Mouse (Mus musculus) forebrain, embryonic 15.5 days (tissue): ENCODE data around the gene Dop1a. TPM values are rescaled to one million over a fixed set of nuclear protein-coding genes. Genes with fewer than 3 reads are reported as not detected.

Experiments
- ATAC-seq: fragments of 200-750 bp; cut with Nextera tagmentation; replicated peaks from 2 replicates; pipeline ENCODE4 v1.8.0; 2017; ENCODE audit warnings: mild to moderate bottlenecking, moderate TSS enrichment, moderate library complexity
- H3K27ac ChIP-seq: fragments of 300-500 bp; sonication (generic); replicated peaks from 2 replicates; pipeline ENCODE4 v1.5.1; 2015; ENCODE audit warnings: mild to moderate bottlenecking, inconsistent platforms
- H3K27me3 ChIP-seq: fragments of 300-500 bp; sonication (generic); 2 replicates; pipeline ENCODE4 v1.6.1; 2015; ENCODE audit warnings: inconsistent platforms
- H3K36me3 ChIP-seq: fragments of 300-500 bp; sonication (generic); 2 replicates; pipeline ENCODE4 v1.6.1; 2015; ENCODE audit warnings: mild to moderate bottlenecking, inconsistent platforms
- H3K4me1 ChIP-seq: fragments of 300-500 bp; sonication (generic); 2 replicates; pipeline ENCODE4 v1.6.1; 2015; ENCODE audit warnings: inconsistent platforms
- H3K4me2 ChIP-seq: fragments of 300-500 bp; sonication (generic); replicated peaks from 2 replicates; pipeline ENCODE4 v1.6.1; 2015; ENCODE audit warnings: mild to moderate bottlenecking, inconsistent platforms
- H3K4me3 ChIP-seq: fragments of 300-500 bp; sonication (generic); 2 replicates; pipeline ENCODE4 v1.5.1; 2015; ENCODE audit warnings: mild to moderate bottlenecking, inconsistent platforms
- H3K9ac ChIP-seq: fragments of 300-500 bp; sonication (generic); replicated peaks from 2 replicates; pipeline ENCODE4 v1.6.1; 2015; ENCODE audit warnings: mild to moderate bottlenecking, inconsistent platforms
- H3K9me3 ChIP-seq: fragments of 300-500 bp; sonication (generic); 2 replicates; pipeline ENCODE4 v1.6.1; 2016; ENCODE audit warnings: inconsistent platforms
- WGBS: fragments of 180-500 bp; shearing (Covaris S2); methylation state at CpG from one replicate; pipeline ENCODE4 v1.1.7; 2015; ENCODE audit warnings: mixed read lengths; 5-methylcytosine and 5-hydroxymethylcytosine counted together
- polyA plus RNA-seq: library from polyadenylated mRNA; unstranded; fragments of >200 nt; fragmentation: Nextera tagmentation; extraction: Ambion mirVana; gene quantifications from 2 replicates; pipeline ENCODE4 v1.2.1, GENCODE M21; 2015

The Dop1a gene
- polyA plus RNA-seq: 34.5 and 34.8 TPM in 2 replicates

DNA sequence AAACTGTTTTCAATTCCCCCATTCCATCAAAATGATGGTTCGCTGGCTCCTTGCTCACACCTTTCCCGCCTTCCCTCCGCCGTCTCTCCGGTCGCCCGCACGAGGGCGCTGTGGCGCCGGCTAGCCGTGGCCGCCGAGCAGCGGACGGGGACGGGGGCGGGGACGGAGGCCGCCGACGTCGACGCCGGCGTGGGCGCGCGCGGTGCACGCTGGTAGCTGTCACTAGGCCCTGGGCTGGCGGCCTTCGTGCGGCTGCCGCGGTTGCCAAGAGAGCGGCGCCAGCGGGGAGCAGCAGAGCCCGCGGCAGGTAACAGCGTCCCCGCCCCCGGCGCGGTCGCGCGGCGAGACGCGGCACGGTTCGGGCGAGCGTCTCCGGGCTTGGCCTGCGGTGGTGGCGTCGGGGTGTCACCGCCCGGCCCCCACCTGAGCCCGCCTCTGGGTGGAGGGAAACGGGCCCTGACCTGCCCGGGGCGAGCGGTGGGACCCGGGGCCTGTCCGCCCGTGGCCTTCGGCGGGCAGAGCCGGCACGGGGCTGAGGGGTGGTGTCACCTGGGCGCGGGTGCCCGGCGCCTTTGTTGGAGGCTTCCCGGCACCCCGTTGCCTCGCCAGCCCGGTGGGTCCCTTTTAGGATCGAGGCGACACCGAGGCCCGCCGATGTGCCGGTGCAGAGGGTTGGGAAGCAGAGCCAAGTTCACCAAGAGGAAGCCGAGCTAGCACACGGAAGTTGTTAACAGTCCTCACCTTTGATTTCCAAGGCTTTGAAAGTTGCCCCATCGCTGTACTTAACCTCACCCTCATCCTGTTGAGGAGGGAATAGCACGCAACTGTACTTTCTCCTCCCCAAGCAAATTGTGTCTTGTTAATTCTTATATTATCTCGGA is at the start of gene Dop1a:
Gene Dop1a (plus strand): TSS at position 165 of the 881 bp plus-strand sequence.
- H3K36me3 ChIP-seq: no peaks in the 10 kb centered on the region
- H3K4me1 ChIP-seq: peaks cover 19% of the 10 kb centered on the region
- H3K27ac ChIP-seq: peak within 1 kb of the TSS; percentile 86
- H3K9ac ChIP-seq: peak within 1 kb of the TSS; percentile 89
- no peaks in the 10 kb centered on the region for H3K9me3 ChIP-seq
- peak within 1 kb of the TSS; percentile 91 for H3K4me3 ChIP-seq
- peak within 1 kb of the TSS; percentile 55 for H3K4me2 ChIP-seq
- WGBS: under 1% methylated on average over 91 of the region's 93 CpGs
- peaks cover 7% of the 10 kb centered on the region; the same call in 1 of the 2 replicates for H3K27me3 ChIP-seq
- peak; percentile 96 for ATAC-seq

DNA sequence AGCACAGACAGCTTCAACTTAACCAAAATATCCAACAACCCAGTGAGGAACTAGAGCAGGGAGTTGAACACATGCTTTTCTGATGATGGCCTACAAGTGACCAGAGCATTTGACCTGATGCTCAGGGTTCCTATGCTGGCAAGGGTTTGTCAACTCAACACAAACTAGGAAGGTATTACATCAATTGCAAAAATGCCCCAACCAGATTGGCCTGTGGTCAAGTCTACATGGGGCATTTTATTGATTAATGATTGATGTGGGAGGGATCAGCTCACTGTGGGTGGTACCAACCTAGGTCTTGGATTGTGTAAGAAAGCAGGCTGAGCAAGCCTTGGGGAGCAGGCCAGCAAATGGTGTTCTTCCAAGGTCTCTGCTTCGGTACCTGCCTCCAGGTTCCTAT is 49.0 kb upstream of the Dop1a start:
- whole genome bisulfite sequencing: 90% methylated on average over 1 of the region's 1 CpGs
- Histone ChIP-seq H3K36me3 (no peaks in the 10 kb centered on the region), H3K4me1 (no peaks in the 10 kb centered on the region), H3K9me3 (no peaks in the 10 kb centered on the region), H3K4me3 (no peak overlapping the region), H3K4me2 (no peak overlapping the region), H3K27me3 (no peaks in the 10 kb centered on the region), H3K27ac (no peak overlapping the region), H3K9ac (no peak overlapping the region)
- ATAC-seq: no peak

GRCm38 (mm10) chr9:86419366-86419765 is 47.6 kb upstream of the Dop1a start:
- Histone ChIP-seq H3K27me3 (no peaks in the 10 kb centered on the region), H3K9ac (no peak overlapping the region), H3K4me1 (no peaks in the 10 kb centered on the region), H3K36me3 (no peaks in the 10 kb centered on the region), H3K4me2 (no peak overlapping the region), H3K4me3 (no peak overlapping the region), H3K27ac (no peak overlapping the region), H3K9me3 (no peaks in the 10 kb centered on the region)
- WGBS: 88% methylated on average over 6 of the region's 6 CpGs
- no peak for ATAC-seq

- WGBS: 82% methylated on average over 4 of the region's 4 CpGs
- Histone ChIP-seq H3K4me3 (no peak overlapping the region), H3K27ac (no peak overlapping the region), H3K9me3 (no peaks in the 10 kb centered on the region), H3K9ac (no peak overlapping the region), H3K4me1 (no peaks in the 10 kb centered on the region), H3K4me2 (no peak overlapping the region), H3K36me3 (no peaks in the 10 kb centered on the region), H3K27me3 (no peaks in the 10 kb centered on the region)
- ATAC-seq: no peak
These were observed 43.6 kb upstream of the Dop1a start for GRCm38 (mm10) chr9:86423331-86423730.

- Histone ChIP-seq H3K36me3 (no peaks in the 10 kb centered on the region; the same call in 1 of the 2 replicates), H3K27me3 (no peaks in the 10 kb centered on the region), H3K4me2 (no peak overlapping the region), H3K9me3 (no peaks in the 10 kb centered on the region), H3K9ac (no peak overlapping the region), H3K4me3 (no peak overlapping the region), H3K27ac (no peak overlapping the region), H3K4me1 (no peaks in the 10 kb centered on the region)
- no peak for ATAC-seq
- 95% methylated on average over 3 of the region's 3 CpGs for WGBS
These were observed 31.4 kb upstream of the Dop1a start for GRCm38 (mm10) chr9:86435510-86435909.

GRCm38 (mm10) chr9:86436608-86437007 is 30.3 kb upstream of the Dop1a start:
- H3K36me3 ChIP-seq: no peaks in the 10 kb centered on the region; the same call in 1 of the 2 replicates
- H3K27me3 ChIP-seq: no peaks in the 10 kb centered on the region
- H3K4me3 ChIP-seq: no peak overlapping the region
- 96% methylated on average over 8 of the region's 8 CpGs for WGBS
- H3K9ac ChIP-seq: no peak overlapping the region
- no peak overlapping the region for H3K27ac ChIP-seq
- no peaks in the 10 kb centered on the region for H3K4me1 ChIP-seq
- H3K9me3 ChIP-seq: no peaks in the 10 kb centered on the region
- H3K4me2 ChIP-seq: no peak overlapping the region
- ATAC-seq: no peak

DNA sequence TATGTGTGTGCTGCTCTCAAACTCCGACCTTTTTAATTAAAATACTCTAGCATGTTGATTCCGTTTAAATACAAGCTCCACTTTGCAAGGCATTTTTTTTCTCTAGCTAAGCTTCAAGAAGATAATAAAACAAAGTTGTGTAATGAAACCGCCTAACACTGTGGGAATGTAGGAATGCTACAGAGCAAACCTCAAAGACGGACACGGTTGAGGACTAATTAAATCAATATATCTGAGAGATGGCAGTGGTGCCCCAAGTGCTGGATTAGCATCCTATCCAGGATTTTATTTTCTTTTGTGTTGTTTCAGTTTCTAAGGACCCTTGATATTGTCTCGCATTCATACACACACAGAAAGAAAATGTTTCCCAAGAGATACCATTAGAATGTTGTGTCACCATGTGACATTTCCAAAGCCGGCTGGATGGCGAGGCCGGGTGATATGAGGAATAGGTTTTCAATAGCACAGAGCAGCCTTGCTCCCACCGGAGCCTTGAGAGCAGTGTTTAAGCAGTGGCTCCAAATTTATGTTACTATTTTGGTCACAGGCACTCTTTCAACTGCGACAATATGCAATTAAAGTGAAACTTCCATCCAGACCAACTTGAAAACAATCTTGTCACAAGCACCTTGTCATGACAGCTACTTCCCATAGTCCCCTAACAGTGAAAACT is 28.5 kb upstream of the Dop1a start:
- ATAC-seq: no peak
- no peak overlapping the region for H3K4me3 ChIP-seq
- no peak overlapping the region for H3K9ac ChIP-seq
- no peaks in the 10 kb centered on the region for H3K4me1 ChIP-seq
- H3K36me3 ChIP-seq: no peaks in the 10 kb centered on the region; the same call in 1 of the 2 replicates
- no peak overlapping the region for H3K27ac ChIP-seq
- no peaks in the 10 kb centered on the region for H3K9me3 ChIP-seq
- H3K4me2 ChIP-seq: no peak overlapping the region
- WGBS: 49% methylated on average over 11 of the region's 11 CpGs
- no peaks in the 10 kb centered on the region for H3K27me3 ChIP-seq

- Histone ChIP-seq H3K4me3 (no peak overlapping the region), H3K9ac (no peak overlapping the region), H3K4me2 (no peak overlapping the region), H3K27me3 (no peaks in the 10 kb centered on the region), H3K9me3 (no peaks in the 10 kb centered on the region), H3K4me1 (no peaks in the 10 kb centered on the region), H3K36me3 (no peaks in the 10 kb centered on the region), H3K27ac (no peak overlapping the region)
- 85% methylated on average over 4 of the region's 4 CpGs for WGBS
- no peak for ATAC-seq
These were observed 24.7 kb upstream of the Dop1a start for GRCm38 (mm10) chr9:86442248-86442647.

- Histone ChIP-seq H3K27ac (no peak overlapping the region), H3K9me3 (no peaks in the 10 kb centered on the region), H3K4me2 (no peak overlapping the region), H3K4me1 (peaks cover 12% of the 10 kb centered on the region; the same call in 1 of the 2 replicates), H3K27me3 (no peaks in the 10 kb centered on the region), H3K4me3 (no peak overlapping the region), H3K9ac (no peak overlapping the region), H3K36me3 (no peaks in the 10 kb centered on the region)
- 87% methylated on average over 7 of the region's 7 CpGs for whole genome bisulfite sequencing
- no peak for ATAC-seq
These were observed 20.1 kb upstream of the Dop1a start for GRCm38 (mm10) chr9:86446847-86447246.

GRCm38 (mm10) chr9:86447431-86447830 is 19.5 kb upstream of the Dop1a start:
- no peak overlapping the region for H3K4me2 ChIP-seq
- no peak overlapping the region for H3K4me3 ChIP-seq
- no peaks in the 10 kb centered on the region for H3K9me3 ChIP-seq
- no peak overlapping the region for H3K9ac ChIP-seq
- ATAC-seq: no peak
- H3K27ac ChIP-seq: no peak overlapping the region
- H3K27me3 ChIP-seq: no peaks in the 10 kb centered on the region
- no peaks in the 10 kb centered on the region for H3K36me3 ChIP-seq
- WGBS: 88% methylated on average over 8 of the region's 8 CpGs
- H3K4me1 ChIP-seq: peaks cover 12% of the 10 kb centered on the region; the same call in 1 of the 2 replicates

DNA sequence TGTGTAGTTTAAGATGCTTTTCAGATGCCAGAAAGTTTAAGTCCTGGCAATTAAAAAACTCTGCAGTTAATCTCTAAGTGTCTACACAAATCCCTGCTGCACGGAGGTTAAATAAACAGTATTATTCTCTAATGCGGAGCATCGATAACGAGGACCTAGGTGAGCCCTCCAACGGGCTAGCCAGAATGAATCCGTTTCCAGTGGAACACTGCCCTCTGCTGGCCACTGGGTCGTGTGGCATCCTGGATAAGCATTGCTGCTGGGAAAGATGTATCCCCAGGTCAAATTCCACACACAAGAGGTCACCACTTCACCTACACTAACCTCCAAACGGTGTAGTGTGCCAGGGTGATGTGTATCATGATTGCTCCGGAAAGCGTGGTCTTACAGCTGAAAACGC is 17.4 kb upstream of the Dop1a start:
- H3K9ac ChIP-seq: no peak overlapping the region
- WGBS: 6% methylated on average over 11 of the region's 11 CpGs

DNA sequence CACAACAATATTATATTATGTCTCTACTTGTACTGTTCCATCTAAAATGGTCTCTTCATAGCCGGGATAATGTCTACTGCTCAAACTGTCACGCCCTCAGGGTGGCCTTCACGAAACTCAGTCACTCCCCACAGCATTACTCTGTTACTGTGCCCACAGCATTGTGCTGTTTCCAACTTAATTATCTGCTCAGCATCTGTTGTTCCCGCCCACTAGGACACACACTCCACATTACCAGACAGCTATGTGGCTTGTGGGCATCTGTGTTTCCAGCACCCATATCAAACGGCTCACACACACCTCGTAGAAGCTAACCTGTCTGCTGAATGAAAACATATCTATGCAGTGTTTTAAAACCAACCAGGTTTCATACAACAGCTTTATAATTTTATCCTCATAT is 15.9 kb upstream of the Dop1a start:
- Histone ChIP-seq H3K27ac (no peak overlapping the region), H3K36me3 (no peaks in the 10 kb centered on the region), H3K9me3 (no peaks in the 10 kb centered on the region), H3K4me2 (no peak overlapping the region), H3K9ac (no peak overlapping the region), H3K4me3 (no peak overlapping the region), H3K4me1 (peaks cover 12% of the 10 kb centered on the region; the same call in 1 of the 2 replicates), H3K27me3 (0 out of 2 replicates have a peak, but pooled peaks cover 3% of the 10 kb centered on the region)
- peak; percentile 59 for ATAC-seq
- 23% methylated on average over 6 of the region's 6 CpGs for WGBS

More for the DNA sequence above, 17.4 kb upstream of the Dop1a start:
- no peak overlapping the region for H3K27ac ChIP-seq
- no peaks in the 10 kb centered on the region for H3K36me3 ChIP-seq
- no peak overlapping the region for H3K4me3 ChIP-seq
- peak; percentile 70 for ATAC-seq
- H3K4me1 ChIP-seq: peaks cover 12% of the 10 kb centered on the region; the same call in 1 of the 2 replicates
- H3K9me3 ChIP-seq: no peaks in the 10 kb centered on the region
- no peak overlapping the region for H3K4me2 ChIP-seq
- 0 out of 2 replicates have a peak, but pooled peaks cover 3% of the 10 kb centered on the region for H3K27me3 ChIP-seq
